Mouse (Mus musculus) heart, postnatal 25 days (tissue): ENCODE measurements around the gene Pcsk6. TPM values are rescaled to one million over a fixed set of nuclear protein-coding genes. Genes with fewer than 3 reads are reported as not detected.
"Not testable (repeated sequence)": the region's sequence is repeated elsewhere in the genome, so short reads cannot be mapped to it uniquely, and the experiment has no call there.

Experiments used
- DNase-seq: peaks from one replicate; pipeline ENCODE4 v3.0.0; 2022; ENCODE audit warnings: low spot score
- intact Hi-C: fragments of 180-260 bp; cut with DNase I; formaldehyde crosslinking; loops from one replicate; pipeline ENCODE4 v1.15.1; 2025
- total RNA-seq, 2 experiments: library from RNA; stranded (reverse); gene quantifications; 2 replicates each; pipeline ENCODE4 v1.2.3; 2021

Gene Pcsk6
- total RNA-seq, 2 experiments from 2014 or later: 45.7 to 56.1 TPM

DNA sequence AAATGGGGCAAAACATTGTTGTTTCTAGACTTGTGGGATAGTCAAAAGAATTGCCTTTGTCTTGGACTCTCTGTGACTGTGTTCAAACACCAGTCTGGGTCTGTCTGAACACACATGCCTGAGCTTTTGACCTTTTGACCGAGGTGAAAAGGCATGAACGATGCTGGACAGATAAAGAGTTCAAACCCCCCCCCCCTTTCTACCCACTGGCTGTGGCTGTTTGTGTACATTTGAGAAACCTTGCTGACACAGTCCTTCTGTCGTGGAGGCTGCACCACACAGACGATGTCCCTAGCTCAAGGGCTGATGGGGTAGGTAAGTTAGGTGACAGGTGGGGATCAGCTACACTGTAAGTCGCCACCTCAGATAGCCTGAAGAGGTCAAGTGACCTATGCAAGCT lies 67.9 kb downstream of the Pcsk6 start:
- no peak for DNase-seq
- intact Hi-C loops: no loop called here

DNA sequence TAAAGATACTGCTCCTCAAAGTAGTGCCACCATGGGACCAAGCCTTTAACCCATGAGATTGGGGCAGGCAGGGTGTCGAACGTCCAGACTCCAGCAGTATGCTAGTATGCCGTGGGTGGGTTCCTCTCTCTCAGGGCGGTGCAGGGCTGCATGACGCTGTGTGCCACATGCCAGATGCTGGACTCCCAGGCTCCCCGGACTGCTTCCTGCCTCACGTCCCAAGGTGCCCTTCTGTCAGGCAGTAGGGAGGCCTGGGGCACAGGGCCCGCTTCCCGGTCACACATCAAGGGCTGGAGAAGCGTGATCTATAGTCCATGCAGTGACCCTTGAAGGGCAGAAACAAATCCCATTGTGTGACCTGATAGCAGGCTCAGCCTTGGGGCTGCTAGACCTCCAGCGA lies 68.9 kb downstream of the Pcsk6 start:
- intact Hi-C loops: loop anchor here (5.0 to 10.0 kb wide), 2 partner anchors 158 to 226 kb away; no protein-coding TSS in a partner anchor
- no peak for DNase-seq

DNA sequence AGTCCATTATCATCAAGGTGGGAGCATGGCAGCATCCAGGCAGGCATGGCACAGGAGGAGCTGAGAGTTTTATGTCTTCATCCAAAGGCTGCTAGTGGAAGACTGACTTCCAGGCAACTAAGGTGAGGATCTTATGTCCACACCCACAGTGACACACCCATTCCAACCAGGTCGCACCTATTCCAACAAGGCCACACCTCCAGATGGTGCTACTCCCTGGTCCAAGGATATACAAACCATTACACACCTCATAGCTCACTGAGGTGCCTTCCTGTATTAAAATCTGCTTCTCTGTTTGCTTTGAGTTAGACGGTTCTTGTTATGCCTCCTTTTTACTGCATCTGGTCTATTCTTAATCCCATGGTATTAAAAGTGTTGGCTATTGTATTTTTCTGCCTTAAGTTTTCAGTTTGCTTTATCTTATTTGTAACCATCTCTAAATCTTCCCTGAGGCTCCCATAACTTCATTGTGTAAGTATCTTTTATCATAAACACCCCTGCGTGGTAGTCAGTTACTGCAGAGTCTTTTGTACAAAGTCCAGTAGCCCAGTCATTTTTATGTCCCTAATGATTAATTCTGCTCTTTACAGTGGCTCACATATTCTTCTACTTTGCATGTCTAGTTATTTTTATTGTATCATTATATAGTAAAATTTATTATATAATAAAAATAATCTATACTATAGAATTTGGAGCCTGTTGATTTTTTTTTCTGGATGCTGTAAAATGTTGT lies 72.9 kb downstream of the Pcsk6 start:
- not testable (repeated sequence) for DNase-seq
- intact Hi-C loops: loop anchor here (5.0 to 10.0 kb wide), 2 partner anchors 162 to 230 kb away; no protein-coding TSS in a partner anchor

DNA sequence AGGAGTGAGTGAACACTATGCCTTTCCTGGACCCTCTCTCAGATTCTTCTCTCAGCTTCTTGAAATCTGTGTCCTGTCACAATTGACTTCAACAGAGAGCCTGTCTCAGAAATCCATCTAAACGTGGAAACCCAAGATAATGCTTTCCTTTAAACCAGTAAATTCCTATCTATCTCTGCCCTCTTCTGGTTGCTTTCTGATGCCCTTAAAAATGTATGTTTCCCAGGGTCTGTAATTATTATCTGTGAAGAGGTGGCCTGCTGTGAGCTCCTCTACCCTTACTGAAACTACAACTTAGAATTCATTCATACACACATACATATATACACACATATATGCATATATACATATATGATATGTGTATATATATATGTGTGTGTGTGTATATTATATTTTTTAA lies 73.7 kb downstream of the Pcsk6 start:
- DNase-seq: no peak
- intact Hi-C loops: loop anchor here (5.0 to 10.0 kb wide), 2 partner anchors 122 to 230 kb away; partner anchors contain the start of gene Snrpa1

DNA sequence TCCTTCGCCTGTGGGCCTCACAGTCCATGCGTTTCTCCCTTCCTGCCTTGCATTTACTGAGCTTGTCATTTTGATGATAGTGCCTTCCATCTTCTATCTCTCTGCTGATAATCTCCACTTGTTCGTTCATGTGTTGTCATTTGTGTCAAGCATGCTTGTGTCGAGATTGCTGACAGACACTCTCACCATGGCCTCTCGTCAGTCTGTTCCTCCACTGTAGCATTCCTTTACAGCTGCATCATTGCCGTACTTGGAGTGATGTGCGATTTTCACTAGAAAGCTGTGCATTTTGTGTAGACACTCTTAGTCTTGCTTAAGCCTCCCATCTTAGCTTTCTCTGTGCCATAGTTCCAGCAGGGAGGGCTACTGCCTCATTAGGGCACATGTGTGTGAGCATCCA lies 79.5 kb downstream of the Pcsk6 start:
- intact Hi-C loops: no loop called here
- DNase-seq: no peak

DNA sequence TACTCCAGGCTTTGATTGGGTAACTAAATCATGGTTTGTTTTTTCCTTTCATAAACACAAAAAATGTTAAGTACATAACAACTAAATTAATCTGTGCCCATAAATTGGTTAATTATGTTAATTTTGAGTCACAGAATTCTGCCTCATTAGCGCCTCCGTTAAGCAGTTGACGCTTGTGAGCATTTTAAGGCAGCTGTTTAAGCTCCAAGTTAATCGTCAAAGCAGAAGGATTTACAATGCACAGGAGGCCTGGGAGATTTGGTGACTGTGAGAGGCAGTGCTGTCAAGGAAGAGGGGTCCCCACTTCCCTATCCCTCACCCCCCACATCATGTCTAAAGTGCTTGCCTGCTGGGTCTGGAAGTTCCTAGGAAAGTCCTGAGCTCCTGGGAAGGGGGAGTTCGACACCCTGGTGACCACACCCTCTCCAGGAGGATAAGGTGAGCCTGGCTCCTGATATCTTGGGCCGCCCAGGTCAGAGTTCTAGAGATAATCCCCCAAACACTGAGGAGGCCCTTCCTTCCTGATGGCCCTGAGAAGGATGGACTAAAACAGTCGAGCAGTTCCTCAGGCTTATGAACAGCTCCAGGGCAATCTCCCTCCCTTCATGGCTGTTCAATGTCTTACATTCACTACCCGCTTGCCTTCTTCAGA lies 83.9 kb downstream of the Pcsk6 start:
- DNase-seq: no peak
- intact Hi-C loops: no loop called here

DNA sequence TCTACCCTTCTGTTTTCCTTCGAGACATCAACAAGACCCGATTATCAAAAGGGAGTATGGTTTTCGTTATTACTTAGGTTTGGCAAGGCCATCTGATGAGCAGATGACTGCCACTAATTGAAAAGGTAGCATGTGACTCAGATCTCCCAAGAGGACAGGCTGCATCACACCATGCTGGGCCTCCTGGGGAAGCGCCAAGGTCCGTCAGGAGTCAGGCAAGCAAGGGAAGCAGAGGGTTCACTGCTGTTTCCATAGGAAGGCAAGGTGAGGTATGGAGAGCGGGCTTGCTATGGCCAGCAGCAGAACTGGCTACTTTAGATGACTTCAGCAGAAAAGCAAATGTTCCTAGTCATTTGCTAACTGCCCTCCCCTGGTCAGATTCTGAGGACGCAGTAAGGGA lies 84.9 kb downstream of the Pcsk6 start:
- intact Hi-C loops: no loop called here

DNA sequence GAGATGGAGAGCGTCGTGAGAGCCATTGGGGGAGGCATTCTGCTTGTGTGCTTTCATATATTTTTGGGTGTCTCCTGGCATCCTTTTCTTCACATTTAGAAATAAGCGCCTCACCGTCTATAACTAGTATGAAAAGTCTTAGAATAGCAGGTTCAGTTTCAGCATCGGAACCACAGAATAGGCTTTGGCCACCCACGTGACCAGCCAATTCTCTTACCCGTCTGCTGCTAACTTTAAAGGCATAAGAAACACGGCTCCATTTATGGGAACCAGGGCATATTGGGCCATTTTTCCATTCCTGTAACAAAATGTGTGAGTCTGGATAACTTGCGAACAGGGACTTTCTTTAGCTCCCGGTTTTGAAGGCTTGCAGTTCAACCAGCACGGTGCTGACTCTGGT lies 87.4 kb downstream of the Pcsk6 start:
- intact Hi-C loops: no loop called here
- no peak for DNase-seq

More for the DNA sequence above, 84.9 kb downstream of the Pcsk6 start:
- DNase-seq: no peak

DNA sequence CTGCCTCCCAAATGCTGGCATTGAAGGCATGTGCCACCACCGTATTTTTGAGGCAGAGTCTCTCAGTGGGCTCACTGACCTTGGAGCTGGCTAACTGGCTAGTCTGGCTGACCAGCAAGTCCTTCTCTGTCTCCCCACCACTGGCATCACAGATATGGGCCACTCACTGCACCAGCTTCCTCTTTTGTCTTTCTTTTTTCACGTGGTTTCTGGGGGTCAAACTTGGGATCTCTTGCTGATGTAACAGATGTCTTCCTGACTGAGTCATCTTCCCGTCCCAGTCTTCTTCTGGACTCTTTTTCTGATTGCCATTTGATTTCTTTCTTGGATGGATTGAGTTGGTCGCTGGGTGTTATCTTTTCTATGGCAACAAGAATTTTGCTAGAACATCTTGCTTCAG lies 93.0 kb downstream of the Pcsk6 start:
- intact Hi-C loops: no loop called here
- no peak for DNase-seq

DNA sequence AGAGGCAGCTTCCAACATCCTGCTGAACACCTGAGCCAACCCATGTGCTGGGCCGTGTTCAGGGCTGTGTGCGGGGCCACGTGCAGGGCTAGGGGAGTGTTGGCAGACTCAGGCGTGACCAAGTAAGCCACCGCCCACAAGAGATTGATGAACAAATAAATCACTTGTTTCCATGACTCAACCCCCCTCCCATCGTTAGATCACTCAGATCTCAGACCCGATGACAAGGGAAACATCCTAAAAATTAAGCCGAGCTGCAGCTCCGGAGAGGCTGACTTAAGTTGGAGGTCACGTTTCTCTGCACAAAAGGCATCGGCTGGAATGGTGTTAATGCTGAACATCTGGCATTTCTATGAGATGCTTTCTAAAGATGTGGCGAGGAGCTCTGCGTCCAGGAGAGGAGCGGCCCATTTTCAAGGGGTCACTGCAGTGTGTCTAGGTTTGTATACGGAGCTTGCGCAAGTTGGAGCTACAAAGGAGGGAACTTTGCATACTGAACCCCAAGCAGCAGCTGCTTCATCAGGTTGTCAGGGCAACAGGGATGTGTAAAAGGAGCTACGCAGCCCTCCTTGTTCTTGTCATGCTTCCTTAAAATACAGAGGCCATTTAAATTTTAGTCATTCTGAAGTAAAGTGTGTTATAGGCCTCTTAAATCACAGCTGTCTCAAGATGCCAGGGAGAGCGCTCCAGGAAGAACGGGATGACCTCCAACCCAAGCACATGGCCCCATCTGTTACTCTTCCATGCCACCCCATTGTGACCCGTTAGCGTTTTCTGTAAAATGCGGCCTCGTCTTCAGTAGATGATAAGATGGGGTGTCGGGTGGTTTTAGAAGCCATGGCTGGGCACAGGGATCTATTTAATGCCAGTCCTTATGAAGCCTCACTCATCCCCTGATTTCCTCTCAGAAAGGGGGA lies 94.0 kb downstream of the Pcsk6 start:
- DNase-seq: no peak
- intact Hi-C loops: no loop called here

DNA sequence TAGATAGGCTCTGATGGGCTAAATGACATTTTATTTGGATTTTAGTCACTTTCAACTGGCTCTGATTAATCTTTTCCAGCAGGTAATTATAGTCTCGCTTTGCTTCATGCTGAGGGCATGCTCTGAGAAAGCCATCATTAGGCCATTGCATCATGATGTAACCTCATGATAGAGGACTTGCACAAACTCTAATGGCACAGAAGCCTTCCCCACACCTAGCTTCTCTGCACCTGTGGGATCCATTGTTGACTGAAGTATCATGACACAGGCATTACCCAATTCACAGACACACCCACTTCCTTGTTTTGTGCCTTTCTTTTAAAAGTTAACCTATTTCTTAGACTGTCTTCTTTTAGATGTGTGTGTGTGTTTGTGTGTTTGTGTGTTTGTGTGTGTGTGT lies 95.7 kb downstream of the Pcsk6 start:
- intact Hi-C loops: no loop called here
- no peak for DNase-seq

DNA sequence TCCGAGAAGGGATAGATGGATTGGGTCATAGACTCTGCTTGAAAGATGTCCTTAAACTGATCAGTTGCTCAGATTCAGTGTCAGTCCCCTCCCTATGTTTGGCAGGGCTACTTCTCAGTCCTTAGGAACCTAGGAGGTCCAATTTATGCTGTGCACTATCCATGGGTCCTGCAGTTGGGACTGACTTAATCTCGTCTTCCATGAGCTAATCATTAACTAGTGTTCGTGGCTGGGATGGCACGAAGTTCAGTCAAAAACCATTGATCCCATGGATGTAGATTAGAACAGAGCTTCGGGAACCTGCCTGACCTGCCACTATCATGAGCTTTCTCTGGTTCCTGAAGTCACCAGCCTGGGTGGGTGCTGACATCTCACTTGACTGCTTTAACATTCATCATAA lies 96.6 kb downstream of the Pcsk6 start:
- intact Hi-C loops: no loop called here
- no peak for DNase-seq

DNA sequence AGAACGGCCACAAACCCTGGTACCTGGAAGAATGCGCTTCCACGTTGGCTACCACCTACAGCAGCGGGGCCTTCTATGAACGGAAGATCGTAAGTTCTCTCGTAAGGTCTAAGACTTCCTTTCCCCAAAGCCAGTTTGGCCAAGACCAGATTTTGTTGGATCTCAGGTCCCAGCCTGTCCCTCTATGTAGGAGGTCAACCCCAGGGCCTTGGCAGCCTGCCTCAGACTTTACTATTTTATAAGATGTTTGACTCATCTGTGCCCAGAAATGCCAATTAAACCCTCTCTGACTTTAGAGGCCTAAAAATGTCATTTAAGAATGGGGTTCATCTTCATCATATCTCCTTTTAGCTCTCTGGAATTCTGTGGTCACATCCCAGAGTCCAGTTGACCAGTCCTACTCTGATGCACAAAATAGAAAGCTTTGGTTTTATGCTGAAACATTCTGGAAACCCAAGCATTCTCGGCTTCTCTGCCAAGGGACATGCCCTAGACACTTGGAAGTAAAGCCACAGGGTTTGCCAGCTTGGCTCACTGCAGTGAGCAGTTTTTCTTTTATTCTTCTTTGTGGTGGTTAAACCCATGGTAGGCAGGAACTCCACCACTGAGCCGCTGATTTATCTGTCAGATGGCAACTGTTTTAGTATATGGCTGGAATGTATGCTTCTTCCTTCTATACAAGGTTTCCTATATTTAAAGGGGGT lies 97.8 kb downstream of the Pcsk6 start:
- DNase-seq: no peak
- intact Hi-C loops: no loop called here

DNA sequence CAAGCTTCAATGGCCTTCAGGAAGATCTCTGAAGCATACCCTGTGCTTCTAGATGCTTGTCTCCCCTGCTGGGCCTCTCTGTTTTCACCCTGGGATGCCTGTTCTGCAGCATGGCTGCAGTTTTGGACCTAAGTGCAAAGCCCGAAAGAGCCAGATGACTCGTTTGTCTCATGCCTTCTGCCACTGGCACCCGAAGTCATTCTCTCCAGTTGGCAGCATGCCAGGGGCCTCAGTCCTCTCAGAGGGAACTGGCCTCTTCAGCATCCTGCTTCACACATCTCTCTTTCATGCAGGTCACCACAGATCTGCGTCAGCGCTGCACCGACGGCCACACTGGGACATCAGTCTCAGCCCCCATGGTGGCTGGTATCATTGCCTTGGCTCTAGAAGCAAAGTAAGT lies 101.1 kb downstream of the Pcsk6 start:
- DNase-seq: no peak
- intact Hi-C loops: no loop called here

DNA sequence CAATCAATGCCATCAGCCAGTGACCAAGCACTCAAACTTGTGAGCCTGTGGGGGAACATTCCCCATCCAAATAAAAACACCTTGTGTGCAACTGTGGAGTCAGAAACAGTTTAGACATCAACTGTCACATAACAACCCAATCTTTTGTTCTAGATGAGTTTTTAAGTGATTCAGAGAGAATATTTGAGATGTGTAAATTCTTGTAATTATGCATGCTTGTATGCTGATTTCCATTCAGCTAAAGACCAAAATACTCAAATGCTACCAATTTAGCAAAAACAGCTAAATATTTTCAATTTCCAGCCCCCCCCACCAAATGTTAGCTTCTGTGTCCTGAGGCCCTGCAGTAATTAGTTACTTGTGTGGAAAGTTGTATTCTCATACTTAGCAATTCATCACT lies 102.9 kb downstream of the Pcsk6 start:
- no peak for DNase-seq
- intact Hi-C loops: no loop called here

DNA sequence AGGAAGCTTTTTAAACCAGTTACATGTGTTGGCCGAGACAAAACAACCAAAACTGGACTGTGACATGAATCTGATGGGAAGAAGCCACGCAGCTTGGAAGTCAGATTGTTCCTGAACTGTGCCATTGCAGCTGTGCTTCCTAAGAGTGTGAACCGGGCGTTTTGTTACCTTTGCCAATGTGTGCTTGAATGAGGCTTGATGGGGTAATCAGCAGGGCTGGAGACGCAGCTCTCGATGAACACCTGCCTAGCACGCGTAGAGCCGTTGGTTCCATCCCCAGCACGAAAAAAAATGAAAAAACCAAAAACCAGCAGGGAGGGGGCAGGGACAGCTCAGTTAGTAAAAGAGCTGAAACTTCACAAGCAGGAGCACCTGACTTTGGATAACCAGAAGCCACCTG lies 109.8 kb downstream of the Pcsk6 start:
- intact Hi-C loops: no loop called here
- no peak for DNase-seq

DNA sequence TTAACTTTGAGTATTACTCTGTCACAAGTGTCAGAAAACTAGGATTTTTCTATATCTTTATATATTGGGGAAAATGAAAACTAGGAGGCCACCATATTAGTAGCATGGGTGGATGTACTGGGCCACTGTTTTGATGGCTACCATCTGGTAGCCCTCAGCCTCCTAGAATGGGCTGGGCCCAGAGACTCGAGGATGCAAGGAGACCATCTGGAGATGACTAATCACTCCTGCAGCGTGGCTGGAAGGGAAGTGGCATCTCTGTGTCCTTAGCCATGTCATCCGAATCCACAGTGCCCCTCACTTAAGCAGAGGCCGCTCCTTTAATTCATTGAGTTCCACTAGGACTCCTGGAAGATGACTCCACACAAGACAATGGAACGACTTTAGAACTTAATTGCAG lies 115.8 kb downstream of the Pcsk6 start:
- intact Hi-C loops: no loop called here
- DNase-seq: no peak

DNA sequence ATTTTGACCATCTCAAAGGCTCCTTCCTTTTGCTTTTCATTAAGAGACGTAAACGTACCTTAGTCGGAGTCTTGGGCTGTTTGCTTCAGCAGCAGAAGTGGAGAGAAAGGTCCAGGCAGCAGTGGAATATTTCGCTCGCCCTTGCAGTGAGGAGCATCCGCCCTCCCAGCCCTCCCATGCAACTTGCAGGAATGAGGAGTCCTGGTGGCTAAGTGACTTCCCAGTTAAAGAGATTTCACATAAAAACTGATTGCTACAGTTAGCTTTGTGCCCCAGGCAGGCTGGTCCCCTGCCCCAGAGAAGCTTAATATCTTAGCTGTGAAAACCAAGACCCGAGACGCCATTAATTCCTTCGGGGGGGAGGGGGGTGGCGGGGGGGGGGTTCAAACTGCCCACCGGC lies 116.4 kb downstream of the Pcsk6 start:
- intact Hi-C loops: no loop called here
- no peak for DNase-seq

DNA sequence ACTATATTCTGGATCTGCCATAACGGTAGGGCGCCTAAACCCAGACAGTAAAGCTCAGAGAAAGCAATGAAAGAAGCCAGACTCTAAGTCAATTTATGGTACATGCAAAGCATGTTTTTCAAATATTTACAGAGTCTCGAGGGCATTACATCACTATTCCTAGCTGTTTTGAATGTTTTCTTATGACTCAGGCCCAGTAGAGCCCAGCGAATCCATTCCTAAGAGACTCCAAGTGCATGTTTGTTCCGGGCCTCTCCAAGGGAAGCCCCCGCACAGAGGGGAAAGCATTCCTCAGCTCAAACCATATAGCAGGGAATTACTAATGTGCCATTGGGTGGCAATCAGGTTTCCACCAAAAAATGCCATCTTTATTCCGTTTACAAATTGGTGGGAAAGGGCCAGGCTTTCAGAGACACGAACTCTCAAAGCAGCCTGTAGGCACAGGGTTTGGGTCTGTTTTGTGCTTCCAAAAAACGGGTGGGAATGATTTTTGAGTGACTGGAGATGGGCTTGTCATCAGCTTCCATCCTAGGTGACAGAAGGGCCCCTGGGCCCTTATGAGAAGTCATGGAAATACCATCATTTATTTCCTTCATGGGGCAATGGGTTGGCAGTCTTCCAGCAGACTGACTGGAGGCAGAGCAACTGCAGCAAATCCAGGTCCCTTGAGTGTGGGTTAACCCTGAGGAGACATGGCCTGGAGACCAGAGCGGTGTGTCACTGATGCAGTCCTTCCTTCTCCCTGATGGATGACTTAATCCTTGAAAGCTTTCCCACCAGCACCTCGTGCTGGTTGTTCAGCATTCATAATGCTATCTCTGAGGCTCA lies 117.7 kb downstream of the Pcsk6 start:
- intact Hi-C loops: no loop called here
- peak; percentile 10 for DNase-seq
